Comparison of ENCODE assay signal across 11 mouse cellular contexts in genomic region chr5:64386996-64387395, GRCm38 (mm10).
"Had no signal": no experiment of that assay in that cellular context is flagged by ENCODE, and none has a peak within 500 bp of the region (broad histone marks: within the 10 kb centered on the region; RNA-seq: fewer than 3 reads in every experiment).

No protein-coding gene starts in this region.

- H3K36me3 ChIP-seq: limb, embryonic 10.5 days; liver, embryonic 12.5 days; lung, embryonic 15.5 days; neural tube, embryonic 12.5 days had no signal

- H3K4me3 ChIP-seq: limb, embryonic 10.5 days; liver, embryonic 12.5 days; lung, embryonic 15.5 days; myocyte; neural tube, embryonic 12.5 days had no signal

- H3K27ac ChIP-seq: limb, embryonic 10.5 days; liver, embryonic 12.5 days; lung, embryonic 15.5 days; neural tube, embryonic 12.5 days; stomach, postnatal 0 days had no signal

- H3K27me3 ChIP-seq: lung, embryonic 15.5 days had no signal

- H3K9ac ChIP-seq: liver, embryonic 12.5 days; lung, embryonic 15.5 days; neural tube, embryonic 12.5 days had no signal

- DNase-seq: kidney, adult 11 months; kidney, adult 9 months; kidney, postnatal 14 days; lung, postnatal 36 days; midbrain, embryonic 14.5 days had no signal

- H3K4me2 ChIP-seq: liver, embryonic 12.5 days; lung, embryonic 15.5 days; neural tube, embryonic 12.5 days had no signal

- H3K9me3 ChIP-seq: limb, embryonic 10.5 days; liver, embryonic 12.5 days; lung, embryonic 15.5 days; neural tube, embryonic 12.5 days had no signal

- ATAC-seq: liver, embryonic 12.5 days had no signal
